Mouse (Mus musculus) liver, embryonic 11.5 days (tissue): ENCODE measurements at regions not wholly inside any gene's neighbourhood (a gene's known extent, or its start where the extent isn't known, plus 50 kb on each side); places are given as distances from the start of the nearest gene placed in this dataset.

ENCODE experiments used
- ATAC-seq: fragments of 200-750 bp; cut with Nextera tagmentation; replicated peaks from 2 replicates; pipeline ENCODE4 v1.8.0; 2017; ENCODE audit warnings: moderate number of reproducible peaks, mild to moderate bottlenecking, moderate TSS enrichment, moderate library complexity; ENCODE audit not compliant: low FRiP score
- DNase-seq: peaks from one replicate; pipeline ENCODE4 v3.0.0-alpha.2; 2017; ENCODE audit warnings: low spot score
- H3K27ac ChIP-seq: fragments of 300-500 bp; sonication (generic); 2 replicates; pipeline ENCODE4 v1.5.1; 2014; ENCODE audit warnings: mild to moderate bottlenecking, low read depth, low read length, control low read depth
- H3K27me3 ChIP-seq: fragments of 300-500 bp; sonication (generic); replicated peaks from 2 replicates; pipeline ENCODE4 v1.6.1; 2014; ENCODE audit warnings: low read length, mixed read lengths; ENCODE audit not compliant: control insufficient read depth, insufficient read depth
- H3K36me3 ChIP-seq: fragments of 300-500 bp; sonication (generic); 2 replicates; pipeline ENCODE4 v1.6.1; 2014; ENCODE audit warnings: mild to moderate bottlenecking, low read length, moderate library complexity, mixed read lengths; ENCODE audit not compliant: control insufficient read depth, insufficient read depth
- H3K4me1 ChIP-seq: fragments of 300-500 bp; sonication (generic); replicated peaks from 2 replicates; pipeline ENCODE4 v1.6.1; 2014; ENCODE audit warnings: low read length, mixed read lengths; ENCODE audit not compliant: control insufficient read depth, insufficient read depth
- H3K4me2 ChIP-seq: fragments of 300-500 bp; sonication (generic); 2 replicates; pipeline ENCODE4 v1.6.1; 2014; ENCODE audit warnings: mild to moderate bottlenecking, control low read depth, moderate library complexity
- H3K4me3 ChIP-seq: fragments of 300-500 bp; sonication (generic); 2 replicates; pipeline ENCODE4 v1.5.1; 2014; ENCODE audit warnings: low read depth, low read length, control low read depth
- H3K9ac ChIP-seq: fragments of 300-500 bp; sonication (generic); 2 replicates; pipeline ENCODE4 v1.6.1; 2014; ENCODE audit warnings: low read depth, low read length, control low read depth
- H3K9me3 ChIP-seq: fragments of 300-500 bp; sonication (generic); 2 replicates; pipeline ENCODE4 v1.6.1; 2016; ENCODE audit warnings: low read length, inconsistent platforms, mixed read lengths; ENCODE audit not compliant: control insufficient read depth
- WGBS: fragments of 180-500 bp; shearing (Covaris S2); extraction: QIAGEN DNeasy Blood & Tissue Kit; methylation state at CpG from one replicate; pipeline ENCODE4 v1.1.7; 2014; 5-methylcytosine and 5-hydroxymethylcytosine counted together

GRCm38 (mm10) chr13:37629271-37629899 lies 148.8 kb upstream of the Rreb1 start:
- no peak for ATAC-seq
- WGBS: 70% methylated on average over 6 of the region's 6 CpGs

GRCm38 (mm10) chr13:37632835-37633440 lies 145.3 kb upstream of the Rreb1 start:
- Histone ChIP-seq H3K36me3 (no peaks in the 10 kb centered on the region), H3K9ac (no peak overlapping the region), H3K27ac (no peak overlapping the region), H3K4me1 (no peaks in the 10 kb centered on the region), H3K4me2 (no peak overlapping the region), H3K9me3 (peaks cover 3% of the 10 kb centered on the region; the same call in 1 of the 2 replicates), H3K27me3 (no peaks in the 10 kb centered on the region), H3K4me3 (no peak overlapping the region)
- WGBS: 84% methylated on average over 5 of the region's 5 CpGs
- DNase-seq (no peak), ATAC-seq (no peak)

More at GRCm38 (mm10) chr13:37629271-37629899, 148.8 kb upstream of the Rreb1 start:
- H3K9me3 ChIP-seq: peaks cover 3% of the 10 kb centered on the region; the same call in 1 of the 2 replicates
- no peak for DNase-seq
- no peak overlapping the region for H3K4me3 ChIP-seq
- no peak overlapping the region for H3K27ac ChIP-seq
- H3K27me3 ChIP-seq: no peaks in the 10 kb centered on the region
- H3K36me3 ChIP-seq: no peaks in the 10 kb centered on the region
- no peaks in the 10 kb centered on the region for H3K4me1 ChIP-seq
- no peak overlapping the region for H3K4me2 ChIP-seq
- H3K9ac ChIP-seq: no peak overlapping the region

- H3K9me3 ChIP-seq: peaks cover 3% of the 10 kb centered on the region; the same call in 1 of the 2 replicates
- WGBS: 69% methylated on average over 4 of the region's 4 CpGs
- no peak overlapping the region for H3K4me3 ChIP-seq
- no peaks in the 10 kb centered on the region for H3K36me3 ChIP-seq
- no peaks in the 10 kb centered on the region for H3K27me3 ChIP-seq
- no peaks in the 10 kb centered on the region for H3K4me1 ChIP-seq
- H3K9ac ChIP-seq: no peak overlapping the region
- H3K27ac ChIP-seq: no peak overlapping the region
- ATAC-seq (no peak), DNase-seq (no peak)
- no peak overlapping the region for H3K4me2 ChIP-seq
Observed at GRCm38 (mm10) chr13:37636363-37636762, 141.8 kb upstream of the Rreb1 start.

- H3K4me3 ChIP-seq: no peak overlapping the region
- 84% methylated on average over 10 of the region's 10 CpGs for WGBS
- DNase-seq (no peak), ATAC-seq (no peak)
- H3K27me3 ChIP-seq: no peaks in the 10 kb centered on the region
- peaks cover 3% of the 10 kb centered on the region; the same call in 1 of the 2 replicates for H3K9me3 ChIP-seq
- H3K4me2 ChIP-seq: no peak overlapping the region
- H3K9ac ChIP-seq: no peak overlapping the region
- H3K36me3 ChIP-seq: no peaks in the 10 kb centered on the region
- H3K4me1 ChIP-seq: no peaks in the 10 kb centered on the region
- no peak overlapping the region for H3K27ac ChIP-seq
Observed at GRCm38 (mm10) chr13:37637151-37637550, 141.0 kb upstream of the Rreb1 start.

GRCm38 (mm10) chr13:37638071-37638511 lies 140.1 kb upstream of the Rreb1 start:
- H3K4me2 ChIP-seq: no peak overlapping the region
- H3K27ac ChIP-seq: no peak overlapping the region
- DNase-seq (no peak), ATAC-seq (no peak)
- H3K4me3 ChIP-seq: no peak overlapping the region
- H3K9ac ChIP-seq: no peak overlapping the region
- H3K27me3 ChIP-seq: no peaks in the 10 kb centered on the region
- no peaks in the 10 kb centered on the region for H3K9me3 ChIP-seq
- H3K36me3 ChIP-seq: no peaks in the 10 kb centered on the region
- H3K4me1 ChIP-seq: no peaks in the 10 kb centered on the region
- WGBS: 61% methylated on average over 8 of the region's 8 CpGs

GRCm38 (mm10) chr13:37642410-37643093 lies 135.6 kb upstream of the Rreb1 start:
- Histone ChIP-seq H3K4me2 (no peak overlapping the region), H3K9ac (no peak overlapping the region), H3K27me3 (no peaks in the 10 kb centered on the region), H3K9me3 (no peaks in the 10 kb centered on the region), H3K4me3 (no peak overlapping the region), H3K27ac (no peak overlapping the region), H3K4me1 (no peaks in the 10 kb centered on the region), H3K36me3 (no peaks in the 10 kb centered on the region)
- no peak for ATAC-seq
- DNase-seq: no peak
- WGBS: 46% methylated on average over 13 of the region's 13 CpGs

GRCm38 (mm10) chr13:37644751-37645181 lies 133.4 kb upstream of the Rreb1 start:
- Histone ChIP-seq H3K27ac (no peak overlapping the region), H3K4me2 (no peak overlapping the region), H3K9ac (no peak overlapping the region), H3K36me3 (no peaks in the 10 kb centered on the region), H3K4me1 (peaks cover 5% of the 10 kb centered on the region), H3K9me3 (no peaks in the 10 kb centered on the region), H3K4me3 (no peak overlapping the region), H3K27me3 (no peaks in the 10 kb centered on the region)
- ATAC-seq (no peak), DNase-seq (no peak)
- WGBS: 76% methylated on average over 8 of the region's 8 CpGs

GRCm38 (mm10) chr13:37649467-37650080 lies 128.6 kb upstream of the Rreb1 start:
- Histone ChIP-seq H3K27me3 (no peaks in the 10 kb centered on the region), H3K4me3 (no peak overlapping the region), H3K9ac (no peak overlapping the region), H3K36me3 (no peaks in the 10 kb centered on the region), H3K9me3 (no peaks in the 10 kb centered on the region), H3K4me2 (peak overlapping the region; percentile 22), H3K27ac (no peak overlapping the region), H3K4me1 (peaks cover 12% of the 10 kb centered on the region)
- 42% methylated on average over 9 of the region's 9 CpGs for WGBS
- DNase-seq: no peak
- peak; percentile 84 for ATAC-seq
